Mouse (Mus musculus): ENCODE results near the gene Tcaf2.

Gene Tcaf2

DNA sequence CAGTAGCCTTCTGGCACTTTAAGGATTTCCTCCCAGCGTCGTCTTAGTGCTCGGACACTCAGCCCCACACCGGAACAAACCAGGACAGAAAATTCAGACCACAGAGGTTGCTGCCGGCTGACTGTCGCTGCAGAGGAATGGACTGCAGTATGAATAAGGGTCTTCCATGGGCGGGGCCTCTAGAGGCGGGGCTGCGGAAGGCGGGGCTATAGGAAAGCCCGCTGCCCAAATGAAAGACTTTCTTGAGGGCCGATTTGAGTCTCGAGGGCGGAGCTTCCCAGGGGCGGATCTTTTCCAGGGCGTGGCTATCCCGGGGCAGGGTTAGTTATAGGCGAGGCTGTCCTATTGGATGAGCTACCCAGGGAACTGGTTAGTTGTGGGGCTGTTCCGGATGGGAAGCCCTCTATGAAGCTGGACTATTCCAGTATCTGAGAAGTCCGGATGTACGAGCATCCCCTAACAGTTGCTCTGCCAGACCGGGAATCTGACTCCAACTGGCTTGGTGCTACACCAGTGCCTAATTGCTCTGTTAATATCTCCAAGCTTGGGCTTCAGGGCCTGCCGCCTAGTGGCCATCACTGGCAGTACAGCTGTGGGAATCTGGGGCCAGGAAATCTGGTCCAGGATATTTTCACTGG, at the start of gene Tcaf2:
TSS of gene Tcaf2 (minus strand) at position 343 of the 638 bp plus-strand sequence.
- peak; percentile 91 for ATAC-seq (ENCODE audit: low TSS enrichment)

DNA sequence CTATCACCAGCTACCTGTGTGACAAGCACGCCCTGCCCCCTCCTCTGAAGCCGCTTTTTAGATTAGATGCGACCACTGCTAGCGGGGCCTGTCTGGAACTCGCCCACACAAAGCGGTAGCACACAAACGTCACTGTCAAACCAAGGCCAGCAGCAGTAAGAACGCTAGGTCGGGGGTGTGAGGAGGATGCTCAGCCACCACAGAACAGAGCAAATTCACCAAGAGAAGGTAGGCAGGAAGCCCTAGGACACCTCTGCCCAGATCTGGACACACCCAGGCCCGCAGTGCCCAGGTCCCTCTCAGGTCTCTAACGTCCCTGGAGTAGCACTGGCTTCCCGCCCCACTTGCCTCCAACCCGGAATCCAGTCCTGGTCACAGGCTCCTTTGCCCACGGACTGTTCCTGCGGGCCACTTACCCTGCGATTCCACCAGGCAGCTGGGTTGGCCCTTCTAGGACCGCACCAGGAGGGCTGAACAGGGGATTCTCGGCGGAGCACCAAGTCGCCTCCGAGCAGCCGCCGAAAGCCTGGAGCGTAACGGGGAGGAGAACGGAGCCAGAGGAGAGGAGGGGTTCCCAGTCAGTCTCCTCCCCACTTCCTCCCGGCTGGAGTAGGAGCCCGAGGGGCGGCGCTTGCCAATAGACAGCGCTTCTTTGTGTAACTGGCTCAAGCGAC, 47.6 kb upstream of the Tcaf2 start:
- ATAC-seq (ENCODE audit: low TSS enrichment) = peak; percentile 94

DNA sequence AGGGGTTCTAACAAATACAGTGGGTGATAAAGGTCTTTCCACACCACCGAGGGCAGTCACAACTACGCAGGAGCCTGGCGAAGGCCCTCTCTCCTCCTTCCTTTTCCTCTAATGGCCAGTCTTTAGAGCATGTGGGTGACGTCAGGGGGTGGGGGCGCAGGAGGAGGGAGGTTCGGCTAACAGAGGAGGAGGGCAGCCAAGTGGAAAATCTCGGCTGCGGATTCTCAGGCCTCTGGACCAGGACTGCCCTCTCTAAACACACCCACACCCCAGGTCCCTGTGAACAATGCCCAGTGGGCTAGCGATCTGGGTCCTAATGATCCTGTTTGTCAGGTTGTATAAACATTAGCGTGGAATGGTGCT, 47.1 kb upstream of the Tcaf2 start:
- ATAC-seq (ENCODE audit: low TSS enrichment) = peak; percentile 80

DNA sequence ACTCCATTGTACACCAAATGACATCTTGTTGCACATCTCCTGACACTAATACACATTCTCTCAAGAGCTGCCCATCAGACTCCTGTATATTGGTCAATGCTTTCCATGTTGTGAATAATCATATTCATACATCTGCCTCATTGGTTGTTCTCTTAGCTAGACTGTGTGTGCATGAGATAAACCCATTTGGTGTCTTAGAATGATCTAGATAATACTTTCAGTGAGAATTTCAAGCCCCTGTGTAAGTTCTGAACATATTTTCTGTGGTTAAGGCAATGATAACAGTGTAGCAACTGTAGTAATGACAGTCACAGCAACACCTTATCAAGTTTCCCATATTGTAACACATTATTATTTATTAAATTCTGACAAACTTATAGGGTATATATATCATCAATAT, 44.7 kb upstream of the Tcaf2 start:
- no peak for ATAC-seq (ENCODE audit: low TSS enrichment)

DNA sequence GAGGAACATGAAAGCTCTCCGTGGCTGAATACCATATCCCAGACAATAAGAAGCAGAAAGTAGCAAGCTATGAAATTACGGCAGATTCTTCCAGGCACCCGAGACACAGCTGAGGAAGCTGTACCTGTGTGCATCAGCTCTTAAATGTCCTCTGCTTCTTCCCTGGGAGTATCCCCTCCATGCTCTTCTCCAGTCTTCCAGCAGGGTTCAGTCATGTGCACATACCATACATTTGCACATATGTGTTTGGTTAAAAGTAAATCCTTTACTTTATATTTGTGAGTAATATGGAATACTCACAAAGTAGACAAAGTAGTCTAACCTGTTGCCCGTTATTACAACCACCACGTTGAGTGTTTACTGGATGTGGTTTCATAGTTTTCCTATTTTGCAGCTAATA, 42.9 kb upstream of the Tcaf2 start:
- no peak for ATAC-seq (ENCODE audit: low TSS enrichment)

DNA sequence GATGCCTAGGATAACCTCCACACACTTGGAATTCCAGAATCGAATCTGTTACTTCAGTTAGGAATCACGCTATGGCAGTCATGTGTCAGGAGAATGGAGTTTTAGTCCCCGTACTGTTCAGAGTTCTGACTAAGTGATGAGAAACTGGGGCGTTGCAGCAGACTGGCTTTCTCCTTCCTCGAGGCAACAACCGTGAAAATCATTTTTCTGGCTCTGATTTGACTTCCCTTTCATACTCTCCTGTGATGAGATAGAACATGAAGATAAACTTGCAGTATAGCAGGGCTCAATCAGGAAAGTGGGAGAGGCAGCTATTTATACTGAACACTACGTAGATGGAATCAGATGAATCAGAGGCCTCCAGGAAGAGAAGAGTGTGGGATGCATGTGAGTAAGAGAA, 35.0 kb upstream of the Tcaf2 start:
- peak; percentile 94 for ATAC-seq (ENCODE audit: low TSS enrichment)

DNA sequence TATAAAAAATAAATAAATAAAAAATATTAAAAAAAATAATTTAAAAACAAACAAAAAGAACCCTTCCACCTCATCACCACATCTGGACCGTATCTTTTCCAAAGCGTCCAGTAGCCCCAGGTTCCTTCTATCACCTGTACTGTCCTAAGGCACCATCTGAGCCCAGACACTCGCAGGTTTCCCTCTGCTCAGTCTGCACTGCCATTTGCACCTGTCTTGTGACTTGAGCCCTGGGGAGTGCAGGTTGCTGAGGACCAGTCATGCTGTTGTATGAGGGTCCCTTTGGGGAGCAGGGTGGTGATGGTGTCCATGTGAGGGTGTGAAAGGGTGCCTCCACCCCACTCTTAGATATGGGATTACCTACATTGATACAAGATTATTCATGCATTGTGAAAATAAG, 31.0 kb upstream of the Tcaf2 start:
- ATAC-seq (ENCODE audit: low TSS enrichment) = no peak

DNA sequence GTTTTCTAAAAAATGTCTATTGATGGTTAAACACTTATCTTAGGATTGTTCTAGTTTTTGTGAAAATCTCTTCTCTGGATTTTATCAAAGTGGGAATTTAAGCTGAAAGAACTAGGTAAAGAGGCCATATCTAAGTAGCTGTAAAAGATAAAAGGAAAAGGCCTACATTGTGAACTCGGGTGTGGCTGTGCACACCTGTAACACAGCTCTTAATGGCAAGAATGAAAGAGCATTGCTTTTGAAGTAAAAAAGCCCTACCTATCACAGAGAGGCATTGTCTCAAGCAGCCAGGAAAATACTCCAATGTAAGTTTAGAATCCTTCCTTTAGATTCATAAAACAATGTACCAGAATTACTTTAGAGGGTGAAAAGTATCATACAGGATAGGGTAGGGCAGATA, 26.7 kb upstream of the Tcaf2 start:
- ATAC-seq (ENCODE audit: low TSS enrichment) = no peak

DNA sequence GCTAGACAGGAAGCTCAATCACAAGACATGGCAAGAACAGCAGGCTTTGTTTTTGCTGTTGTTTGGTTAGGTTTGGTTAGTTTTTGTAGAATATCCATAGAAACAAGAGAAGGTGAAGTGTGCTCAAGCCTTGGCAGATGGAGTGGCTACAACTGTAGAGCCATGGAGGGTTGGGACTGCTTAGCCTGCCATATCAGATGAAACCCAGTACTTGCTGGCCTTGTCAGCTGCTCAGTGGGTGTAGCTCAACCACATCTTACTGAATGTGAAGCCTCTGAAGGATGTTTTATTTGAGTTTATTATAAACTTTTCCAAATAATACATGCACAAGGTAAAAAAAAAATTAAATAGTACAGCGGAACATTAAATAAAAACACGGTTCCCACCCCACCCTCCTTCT, 22.7 kb upstream of the Tcaf2 start:
- peak; percentile 64 for ATAC-seq (ENCODE audit: low TSS enrichment)

DNA sequence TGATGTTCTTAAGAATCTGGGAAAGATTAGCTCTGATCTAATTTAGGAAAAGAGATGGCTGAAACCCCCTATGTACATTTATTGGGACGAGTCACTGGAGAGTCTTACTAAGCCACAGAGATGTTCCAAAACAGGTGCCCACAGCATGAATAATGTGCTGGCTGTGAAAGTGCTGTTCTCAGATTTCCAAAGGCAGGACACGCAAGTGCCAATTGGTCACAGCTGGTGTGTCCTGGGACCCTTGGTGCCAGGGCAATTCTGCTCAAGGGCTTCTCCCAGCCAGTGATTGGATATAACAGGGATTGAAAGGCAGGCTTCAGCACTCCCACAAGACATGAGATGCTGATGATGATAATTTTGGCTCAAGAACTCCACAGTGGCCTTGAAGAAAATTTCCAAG, 16.7 kb upstream of the Tcaf2 start:
- ATAC-seq (ENCODE audit: low TSS enrichment) = no peak

DNA sequence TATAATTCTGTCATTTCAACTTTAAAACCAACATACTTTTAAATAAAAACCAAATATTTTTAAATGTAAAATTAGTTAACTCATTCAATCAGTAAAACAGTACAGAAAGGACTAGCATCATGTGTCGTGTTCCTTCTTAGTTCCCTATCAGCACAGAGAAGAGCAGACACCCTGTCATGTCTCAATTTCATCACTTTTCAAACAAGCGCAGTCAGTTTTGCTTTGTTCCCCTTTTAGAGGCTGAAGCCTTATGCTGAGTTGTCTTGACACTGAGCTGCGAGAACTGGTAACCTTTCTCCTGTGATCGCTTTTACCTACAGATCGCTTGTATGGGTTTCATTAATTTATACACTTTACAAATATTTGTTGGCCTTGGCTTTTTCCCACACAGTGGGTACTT, 10.7 kb downstream of the Tcaf2 start:
- no peak for ATAC-seq (ENCODE audit: low TSS enrichment)

DNA sequence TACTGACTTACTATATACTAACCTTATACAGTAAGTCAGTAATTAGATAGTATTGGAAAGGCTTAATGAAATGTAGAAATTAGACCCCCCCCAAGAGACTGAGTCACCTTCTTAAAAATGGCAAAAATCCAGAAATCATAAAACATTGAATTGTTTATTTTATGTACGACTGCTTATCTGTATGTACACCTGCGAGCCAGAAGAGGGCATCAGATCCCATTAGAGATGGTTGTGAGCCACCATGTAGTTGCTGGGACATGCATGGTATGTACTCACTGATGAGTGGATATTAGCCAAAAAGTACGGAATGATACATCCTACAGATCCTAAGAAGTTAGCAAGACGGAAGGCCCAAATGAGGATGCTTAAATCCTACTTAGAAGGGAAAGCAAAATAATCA, 13.7 kb downstream of the Tcaf2 start:
- no peak for ATAC-seq (ENCODE audit: low TSS enrichment)

DNA sequence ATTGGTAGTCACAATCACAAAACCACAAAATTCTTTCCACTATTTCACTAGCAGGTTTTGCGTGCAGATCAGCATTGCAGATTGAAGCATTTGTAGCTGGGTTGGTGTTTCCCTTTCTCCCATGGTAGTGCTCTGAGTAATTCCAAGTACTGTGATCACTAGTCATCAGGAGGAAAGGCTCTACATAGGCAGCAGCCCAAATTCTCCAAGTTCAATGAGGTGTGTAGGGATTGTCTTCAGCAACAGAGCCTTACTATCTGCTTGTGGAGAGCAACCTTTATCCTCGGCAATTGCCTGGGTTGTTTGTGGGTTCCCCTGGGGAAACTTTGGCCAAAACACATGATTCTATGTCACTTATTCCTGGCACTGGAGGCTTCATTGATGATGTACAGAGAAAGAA, 28.1 kb downstream of the Tcaf2 start:
- ATAC-seq (ENCODE audit: low TSS enrichment) = no peak

DNA sequence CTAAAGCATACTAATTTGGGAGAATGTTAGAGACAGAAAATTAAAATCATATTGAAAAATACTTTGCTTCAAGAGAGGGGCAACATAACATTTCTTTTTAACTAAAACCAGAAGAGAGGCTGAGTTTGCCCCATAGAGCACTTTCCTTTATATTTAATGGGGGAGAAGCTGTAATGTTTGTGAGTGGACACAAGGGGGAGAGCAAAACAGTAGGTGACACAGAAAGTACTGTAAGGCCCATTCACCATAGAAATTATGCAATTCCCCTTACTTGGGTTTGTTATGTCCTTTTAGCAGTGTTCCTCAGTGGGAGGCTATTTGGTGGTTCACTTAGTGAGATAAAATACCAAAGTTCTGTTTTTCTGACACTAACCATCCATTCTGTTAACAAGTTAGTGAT, 32.8 kb downstream of the Tcaf2 start:
- peak; percentile 94 for ATAC-seq (ENCODE audit: low TSS enrichment)

DNA sequence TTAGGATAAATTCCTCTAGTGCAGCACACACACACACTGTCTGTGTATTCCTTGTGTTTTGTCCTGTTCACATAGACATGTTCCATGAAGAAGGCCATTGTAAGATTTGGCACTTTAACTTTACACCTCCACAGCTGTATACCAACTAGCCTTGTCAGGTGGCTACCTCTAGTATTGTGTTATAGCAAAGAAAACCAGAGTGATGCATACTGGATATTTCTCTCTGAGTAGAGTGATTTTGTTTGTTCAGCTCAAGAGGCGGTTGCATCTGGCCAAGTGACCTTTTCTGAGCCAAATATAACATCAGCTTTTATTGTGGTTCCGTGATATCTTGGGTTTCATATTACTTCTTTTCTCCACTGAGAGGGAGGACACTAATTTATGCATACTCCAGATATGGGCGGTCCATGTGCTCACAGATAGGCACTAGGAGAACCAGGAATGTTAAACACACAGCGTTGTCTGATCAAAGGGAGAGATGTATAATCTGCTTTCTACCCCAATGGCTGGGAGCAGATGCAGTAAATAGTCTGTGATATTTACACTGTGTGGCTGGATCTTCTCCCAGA, 34.0 kb downstream of the Tcaf2 start:
- no peak for ATAC-seq (ENCODE audit: low TSS enrichment)

DNA sequence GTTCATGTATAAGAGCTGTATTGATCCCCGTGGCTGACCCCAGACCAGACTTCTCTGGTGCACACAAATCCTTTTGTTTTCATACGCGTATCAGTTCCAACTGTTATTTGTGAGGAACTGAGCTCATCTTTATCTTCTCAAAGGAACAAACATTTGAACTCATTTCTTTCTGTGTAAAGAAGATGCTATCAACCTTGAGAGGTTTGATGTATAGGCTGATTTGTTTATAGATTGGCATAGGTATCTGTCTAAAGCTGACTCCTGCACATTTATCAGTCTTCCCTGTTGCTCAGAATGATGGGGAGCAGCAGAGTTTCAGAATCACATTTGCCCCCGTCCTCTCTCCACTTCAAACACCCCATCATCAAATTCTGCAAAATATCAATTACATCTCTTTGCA, 47.5 kb downstream of the Tcaf2 start, which contains the start of gene Tcaf3:
TSS of gene Tcaf3 (minus strand) at position 101 of the 400 bp plus-strand sequence.
- ATAC-seq (ENCODE audit: low TSS enrichment) = no peak

DNA sequence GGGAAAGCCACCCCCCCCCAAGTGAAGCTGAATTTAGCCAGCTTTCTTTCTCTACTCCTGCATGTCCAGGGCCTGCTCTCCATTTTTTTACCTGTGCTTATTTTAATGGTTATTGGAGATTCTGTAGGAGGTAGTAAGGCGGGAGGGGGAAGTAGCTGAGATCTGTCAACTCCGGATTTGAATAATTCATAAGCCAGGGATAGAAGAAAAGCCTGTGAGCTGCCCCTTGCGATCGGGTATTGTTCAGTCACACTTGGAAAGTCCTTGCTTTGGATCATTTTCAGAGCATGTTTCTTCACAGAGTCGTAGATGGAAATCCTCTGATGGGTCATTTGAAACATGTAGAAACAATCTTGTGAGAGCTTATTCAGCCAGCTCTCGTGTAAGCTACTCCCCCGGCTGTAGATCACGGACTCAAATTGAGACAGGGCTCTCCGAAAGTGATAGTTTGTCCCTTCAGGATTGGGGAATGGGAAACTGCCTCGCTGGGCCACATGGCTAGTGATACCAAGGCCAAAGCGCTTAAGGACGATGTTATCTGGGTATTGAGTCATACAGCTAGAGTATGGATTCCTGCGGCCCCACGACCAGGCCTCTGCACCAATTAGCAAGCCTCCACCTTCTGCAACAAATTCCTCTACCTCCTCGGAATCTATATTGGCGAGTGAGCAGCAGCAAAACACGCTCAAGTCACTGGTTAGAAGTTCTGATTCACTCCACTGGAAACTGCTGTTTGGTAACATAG, 51.7 kb downstream of the Tcaf2 start:
- no peak for ATAC-seq (ENCODE audit: low TSS enrichment)

DNA sequence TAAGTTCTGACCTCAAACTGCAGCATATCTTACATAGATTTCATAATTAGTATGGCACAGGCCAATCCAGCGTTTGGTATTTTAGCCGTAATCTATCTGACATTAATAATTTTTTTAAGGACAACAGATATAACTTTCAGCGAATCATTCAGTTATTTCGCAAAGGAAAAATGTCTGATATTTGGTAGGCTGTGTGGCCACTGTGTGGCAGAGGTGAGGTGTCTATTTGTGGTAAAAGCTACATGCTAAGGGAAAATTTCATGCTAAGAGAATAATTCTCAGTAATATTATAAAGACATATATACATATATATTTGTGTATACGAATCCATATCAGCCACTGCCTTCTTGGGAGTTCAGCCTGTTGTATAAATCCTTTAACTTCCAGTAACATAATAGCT, 58.5 kb downstream of the Tcaf2 start:
- ATAC-seq (ENCODE audit: low TSS enrichment) = no peak

DNA sequence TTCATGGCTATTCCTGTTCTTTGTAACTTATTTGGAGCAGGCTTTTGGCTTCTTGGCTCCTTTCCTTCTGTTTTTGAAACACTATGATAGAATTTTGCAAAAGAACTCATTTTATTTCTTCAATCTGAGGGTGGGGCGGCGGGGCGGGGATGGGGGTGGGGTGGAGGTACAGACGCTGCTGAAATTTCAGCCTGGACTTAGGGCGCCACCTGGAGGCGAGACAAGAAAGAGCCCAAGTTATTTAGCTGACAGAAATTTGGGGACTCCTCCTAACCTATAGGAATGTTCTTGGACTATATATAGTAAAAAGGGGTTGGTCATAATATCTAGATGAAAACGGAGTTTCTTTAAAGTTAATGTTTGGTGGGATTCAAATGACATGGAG, 61.6 kb downstream of the Tcaf2 start:
- peak; percentile 85 for ATAC-seq (ENCODE audit: low TSS enrichment)

DNA sequence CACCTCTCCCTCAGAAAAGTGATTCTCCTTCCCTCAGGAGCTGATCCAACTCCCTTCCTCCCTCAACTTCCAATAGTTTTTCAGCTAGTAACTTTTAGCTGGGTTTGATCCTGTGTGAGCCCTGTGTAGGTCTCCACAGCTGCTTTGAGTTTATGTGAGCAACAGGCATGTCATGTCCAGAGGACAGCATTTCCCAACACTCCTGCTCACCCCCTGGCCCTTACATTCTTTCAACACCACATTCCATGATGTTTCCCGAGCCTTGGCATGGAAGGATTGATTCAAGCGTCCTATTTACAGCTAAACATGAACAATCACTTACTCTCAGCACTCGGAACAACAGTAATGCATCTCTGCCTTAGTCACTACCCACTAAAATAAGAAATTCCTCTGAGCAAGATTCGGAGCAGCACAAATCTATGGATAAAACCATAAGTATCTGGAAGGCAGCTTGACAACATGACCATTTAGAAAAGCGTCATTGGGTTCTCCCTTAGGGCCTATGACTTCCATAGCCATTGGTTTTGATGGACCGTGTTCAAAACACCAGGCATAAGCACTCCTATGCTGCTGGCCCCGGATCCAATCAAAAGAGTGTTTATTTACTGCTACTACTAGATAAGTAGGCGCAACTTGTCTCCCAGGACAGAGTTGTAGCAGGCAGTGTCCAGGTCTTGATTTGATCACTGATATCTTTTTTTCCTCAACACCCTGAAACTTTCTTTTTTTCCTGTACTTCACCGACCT, 62.1 kb downstream of the Tcaf2 start:
- no peak for ATAC-seq (ENCODE audit: low TSS enrichment)

DNA sequence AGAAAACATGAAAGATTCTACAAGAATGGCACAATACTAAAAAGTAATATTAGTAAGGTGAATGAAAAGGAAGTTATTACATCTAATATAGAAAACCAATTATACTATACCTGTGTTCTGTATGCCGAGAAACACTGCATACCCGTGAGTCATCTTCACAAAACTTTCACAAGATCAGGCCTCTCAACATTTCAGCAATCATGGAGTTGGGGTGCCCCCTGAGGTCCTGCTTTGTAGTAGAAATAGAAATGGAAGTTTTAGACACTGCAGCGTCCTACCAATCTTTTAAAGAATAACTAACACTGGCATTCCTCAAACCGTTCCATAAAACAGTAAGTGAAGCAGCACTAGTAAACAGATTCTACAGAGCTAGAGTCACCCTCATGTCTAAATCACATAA, 66.4 kb downstream of the Tcaf2 start:
- ATAC-seq (ENCODE audit: low TSS enrichment) = peak; percentile 59; the same call in 1 of the 2 replicates

DNA sequence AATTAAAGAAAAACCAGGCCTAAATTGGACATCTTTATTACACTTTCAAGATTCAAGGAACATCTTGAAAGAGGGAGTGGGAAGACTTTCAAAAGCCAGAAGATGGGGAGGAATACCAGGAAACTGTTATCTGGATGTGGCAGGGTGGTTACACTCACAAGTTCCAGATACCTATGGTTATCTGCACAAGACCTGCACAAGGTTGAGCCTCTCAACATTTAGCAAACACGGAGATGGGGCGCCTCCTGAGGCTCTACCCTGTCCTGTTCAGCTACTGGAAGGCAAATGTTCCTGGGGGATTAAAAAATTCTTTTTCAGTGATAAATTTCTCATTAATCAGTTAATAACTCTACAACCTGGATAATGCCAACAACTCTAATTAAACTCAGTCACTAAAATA, 67.6 kb downstream of the Tcaf2 start:
- ATAC-seq (ENCODE audit: low TSS enrichment) = no peak

All from frontal cortex, adult (tissue).